Mouse (Mus musculus) kidney, adult 2 months (tissue): Measurements from ENCODE around the gene 1110065P20Rik. TPM values are rescaled to one million over a fixed set of nuclear protein-coding genes. Genes with fewer than 3 reads are reported as not detected.

Experiments
- DNase-seq: peaks from one replicate; pipeline ENCODE4 v3.0.0; 2021
- H3K27ac ChIP-seq: fragments of 200-500 bp; 2 replicates; pipeline ENCODE4 v1.5.1; 2012; ENCODE audit warnings: low read depth, low read length, control low read depth, inconsistent platforms; ENCODE audit not compliant: insufficient read depth
- H3K27me3 ChIP-seq: fragments of 200-500 bp; replicated peaks from 2 replicates; pipeline ENCODE4 v1.6.1; 2012; ENCODE audit warnings: mild to moderate bottlenecking, moderate library complexity, low read length, inconsistent platforms; ENCODE audit not compliant: control insufficient read depth, insufficient read depth
- H3K36me3 ChIP-seq: fragments of 200-500 bp; 2 replicates; pipeline ENCODE4 v1.6.1; 2012; ENCODE audit warnings: mild to moderate bottlenecking, moderate library complexity, low read length, inconsistent platforms; ENCODE audit not compliant: control insufficient read depth, insufficient read depth
- H3K4me1 ChIP-seq: fragments of 200-500 bp; 2 replicates; pipeline ENCODE4 v1.6.1; 2011; ENCODE audit warnings: low read length; ENCODE audit not compliant: control insufficient read depth, insufficient read depth
- H3K4me3 ChIP-seq: fragments of 200-500 bp; 2 replicates; pipeline ENCODE4 v1.5.1; 2011; ENCODE audit warnings: mild to moderate bottlenecking, low read depth, low read length, control low read depth; ENCODE audit not compliant: insufficient read depth
- CTCF ChIP-seq: fragments of 200-500 bp; conservative IDR thresholded peaks from 2 replicates; pipeline ENCODE4 v1.5.1; 2011; ENCODE audit warnings: low read depth, mild to moderate bottlenecking, control low read depth, low read length, moderate library complexity, mixed read lengths; ENCODE audit not compliant: insufficient read depth, insufficient read length
- POLR2A ChIP-seq: fragments of 200-500 bp; IDR thresholded peaks from one replicate; pipeline ENCODE4 v1.6.1; 2011; ENCODE audit warnings: low read depth, low read length, control low read depth
- WGBS: fragments of 180-500 bp; shearing (Covaris S2); methylation state at CpG from one replicate; pipeline ENCODE4 v1.1.7; 2018; 5-methylcytosine and 5-hydroxymethylcytosine counted together
- polyA plus RNA-seq: library from polyadenylated mRNA; depleted of rRNA; stranded (reverse); fragments of >200 nt; gene quantifications from 2 replicates; pipeline ENCODE4 v1.2.3, GENCODE M21; 2012

The 1110065P20Rik gene
- polyA plus RNA-seq, 1 experiment, result 57.8 TPM

GRCm38 (mm10) chr4:124840998-124841397, 10.0 kb downstream of the 1110065P20Rik start:
- TF ChIP-seq POLR2A, result no peak
- no peak for TF ChIP-seq CTCF
- H3K36me3 ChIP-seq, result no peaks in the 10 kb centered on the region
- WGBS, result 89% methylated on average over 1 of the region's 1 CpGs
- DNase-seq, result no peak
- no peak overlapping the region for H3K4me3 ChIP-seq
- H3K27me3 ChIP-seq, result no peaks in the 10 kb centered on the region
- H3K27ac ChIP-seq, result no peak overlapping the region
- no peaks in the 10 kb centered on the region for H3K4me1 ChIP-seq

- H3K27me3 ChIP-seq, result no peaks in the 10 kb centered on the region
- 90% methylated on average over 14 of the region's 14 CpGs for WGBS
- no peaks in the 10 kb centered on the region for H3K4me1 ChIP-seq
- DNase-seq, result no peak
- H3K27ac ChIP-seq, result no peak overlapping the region
- H3K36me3 ChIP-seq, result no peaks in the 10 kb centered on the region
- TF ChIP-seq CTCF (no peak), POLR2A (no peak)
- no peak overlapping the region for H3K4me3 ChIP-seq
Measured at GRCm38 (mm10) chr4:124838035-124838700, 12.8 kb downstream of the 1110065P20Rik start.

DNA sequence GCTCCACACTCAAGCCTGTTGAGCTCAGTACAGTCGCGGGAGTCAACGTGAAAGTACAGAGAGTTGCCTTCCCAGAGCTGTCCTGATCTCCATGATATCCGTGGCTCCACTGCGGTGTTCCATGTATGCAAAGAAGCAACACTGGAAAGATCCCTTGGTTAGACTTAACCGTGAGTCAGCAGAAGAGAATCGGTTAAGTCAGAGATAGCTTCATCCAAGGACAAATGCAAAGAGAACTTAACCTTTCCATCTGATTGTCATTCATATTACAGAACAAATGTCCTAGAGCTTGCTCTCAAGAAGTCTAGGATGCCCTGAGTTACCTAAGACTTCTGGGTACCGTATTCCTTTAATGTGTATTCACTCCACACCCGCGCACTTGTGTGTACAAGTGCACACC, 18.2 kb downstream of the 1110065P20Rik start:
- Histone ChIP-seq H3K4me3 (no peak overlapping the region), H3K36me3 (no peaks in the 10 kb centered on the region), H3K27ac (no peak overlapping the region), H3K27me3 (no peaks in the 10 kb centered on the region), H3K4me1 (no peaks in the 10 kb centered on the region)
- WGBS, result 96% methylated on average over 10 of the region's 10 CpGs
- DNase-seq, result no peak
- TF ChIP-seq POLR2A, result no peak
- TF ChIP-seq CTCF, result no peak

DNA sequence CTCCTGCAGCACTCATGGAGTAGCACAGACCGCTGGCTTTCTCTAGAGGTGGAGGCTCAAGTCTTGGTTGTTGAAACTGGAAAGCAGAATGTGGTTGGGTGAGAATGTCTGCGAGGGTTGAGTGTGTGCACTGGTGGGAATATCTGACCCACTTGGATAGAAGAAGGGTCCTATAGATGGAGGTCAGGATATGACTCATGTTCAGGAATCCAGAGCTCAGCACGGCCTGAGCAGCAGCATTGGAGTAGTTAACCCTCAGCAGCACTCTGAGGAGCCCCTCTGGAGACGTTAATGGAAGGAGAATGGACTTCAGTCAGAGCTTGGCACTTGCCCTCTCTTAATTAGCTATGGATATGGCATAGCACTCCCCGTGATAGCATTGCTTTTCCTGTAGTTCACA, 21.3 kb downstream of the 1110065P20Rik start:
- TF ChIP-seq POLR2A (no peak), CTCF (no peak)
- H3K4me1 ChIP-seq, result no peaks in the 10 kb centered on the region
- no peak for DNase-seq
- no peak overlapping the region for H3K27ac ChIP-seq
- H3K36me3 ChIP-seq, result no peaks in the 10 kb centered on the region
- WGBS, result 66% methylated on average over 5 of the region's 5 CpGs
- H3K4me3 ChIP-seq, result no peak overlapping the region
- H3K27me3 ChIP-seq, result no peaks in the 10 kb centered on the region

DNA sequence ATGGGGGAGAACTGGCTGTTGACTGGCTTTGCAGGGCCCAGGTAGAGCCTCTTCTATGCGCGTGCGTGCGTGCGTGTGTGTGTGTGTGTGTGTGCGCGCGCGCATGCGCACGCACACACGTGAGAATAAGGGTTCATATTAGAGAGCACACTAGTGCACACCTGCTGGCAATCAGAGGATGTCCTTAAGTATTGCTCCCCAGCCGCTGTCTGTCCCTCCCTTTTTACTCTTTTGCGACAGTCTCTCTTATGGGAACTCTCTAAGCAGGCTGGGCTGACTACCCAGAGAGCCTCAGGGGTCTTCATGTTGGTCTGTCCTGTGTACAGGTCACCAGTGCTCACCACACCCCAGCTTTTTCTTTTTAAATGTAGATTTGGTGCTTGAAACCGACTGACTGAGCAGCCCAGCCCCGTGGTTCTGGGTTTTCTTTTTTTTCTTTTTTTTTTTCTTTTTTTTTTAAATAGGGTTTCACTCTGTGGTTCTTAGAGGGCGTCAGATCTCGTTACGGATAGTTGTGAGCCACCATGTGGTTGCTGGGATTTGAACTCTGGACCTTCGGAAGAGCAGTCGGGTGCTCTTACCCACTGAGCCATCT, 25.5 kb downstream of the 1110065P20Rik start:
- WGBS, result 96% methylated on average over 21 of the region's 21 CpGs
- Histone ChIP-seq H3K4me3 (no peak overlapping the region), H3K27me3 (no peaks in the 10 kb centered on the region), H3K4me1 (no peaks in the 10 kb centered on the region), H3K27ac (no peak overlapping the region), H3K36me3 (no peaks in the 10 kb centered on the region)
- no peak for TF ChIP-seq CTCF
- no peak for TF ChIP-seq POLR2A
- DNase-seq, result no peak

DNA sequence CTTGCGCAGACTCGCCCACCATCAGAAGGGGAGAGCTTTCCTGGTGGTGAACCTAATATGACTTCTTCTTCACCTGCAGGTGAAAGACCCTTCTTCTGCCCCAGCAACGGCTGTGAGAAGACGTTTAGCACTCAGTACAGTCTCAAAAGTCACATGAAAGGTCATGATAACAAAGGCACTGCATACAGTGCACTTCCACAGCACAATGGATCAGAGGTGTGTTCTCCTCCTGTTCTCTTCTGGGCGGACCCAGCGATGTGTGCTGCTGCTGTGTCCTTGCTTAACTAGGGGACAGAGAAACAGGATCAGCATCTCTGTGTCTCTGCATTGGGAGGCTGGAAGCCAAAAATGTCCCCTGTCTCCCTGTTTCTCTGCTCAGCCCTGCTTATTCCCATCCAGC, 26.0 kb downstream of the 1110065P20Rik start:
- no peak for TF ChIP-seq POLR2A
- no peak for TF ChIP-seq CTCF
- H3K36me3 ChIP-seq, result no peaks in the 10 kb centered on the region
- DNase-seq, result no peak
- 91% methylated on average over 6 of the region's 6 CpGs for WGBS
- no peaks in the 10 kb centered on the region for H3K4me1 ChIP-seq
- H3K27ac ChIP-seq, result no peak overlapping the region
- H3K27me3 ChIP-seq, result no peaks in the 10 kb centered on the region
- no peak overlapping the region for H3K4me3 ChIP-seq

DNA sequence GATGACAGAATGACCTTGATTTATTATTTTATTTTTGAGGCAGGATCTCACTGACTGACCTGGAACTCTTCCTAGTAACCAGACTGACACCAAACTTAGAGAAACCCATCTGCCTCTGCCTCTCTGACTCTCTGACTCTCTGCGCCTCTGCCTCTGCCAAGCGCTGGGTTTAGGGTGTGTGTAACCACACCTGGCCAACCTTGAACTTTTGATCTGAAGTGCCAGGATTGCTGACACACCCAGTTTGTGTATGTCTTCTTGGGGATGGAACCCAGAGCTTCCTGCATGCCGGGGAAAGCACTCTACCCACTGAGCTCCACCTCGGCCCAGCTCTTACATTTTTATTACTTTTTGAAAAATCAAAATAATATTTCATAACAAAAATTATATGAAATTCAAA, 32.2 kb downstream of the 1110065P20Rik start:
- no peak for TF ChIP-seq CTCF
- TF ChIP-seq POLR2A, result no peak
- Histone ChIP-seq H3K4me3 (no peak overlapping the region), H3K27me3 (no peaks in the 10 kb centered on the region), H3K27ac (no peak overlapping the region), H3K4me1 (peaks cover 6% of the 10 kb centered on the region; the same call in 1 of the 2 replicates), H3K36me3 (no peaks in the 10 kb centered on the region)
- no peak for DNase-seq
- 87% methylated on average over 4 of the region's 4 CpGs for WGBS
